Mouse (Mus musculus) stomach, embryonic 14.5 days (tissue): ENCODE measurements around the gene Tmem132c. TPM values are rescaled to one million over a fixed set of nuclear protein-coding genes. Genes with fewer than 3 reads are reported as not detected.

Experiments used
- ATAC-seq: fragments of 200-750 bp; cut with Nextera tagmentation; 2 replicates; pipeline ENCODE4 v1.8.0; 2017; ENCODE audit warnings: low read depth, moderate TSS enrichment; ENCODE audit not compliant: insufficient number of reproducible peaks, insufficient read depth, low FRiP score
- H3K27ac ChIP-seq: fragments of 300-500 bp; sonication (generic); 2 replicates; pipeline ENCODE4 v1.5.1; 2014; ENCODE audit warnings: mild to moderate bottlenecking, low read length, moderate library complexity, mixed read lengths
- H3K27me3 ChIP-seq: fragments of 300-500 bp; sonication (generic); 2 replicates; pipeline ENCODE4 v1.6.1; 2014; ENCODE audit warnings: low read length, control low read depth, mixed read lengths; ENCODE audit not compliant: control insufficient read depth, insufficient read depth
- H3K36me3 ChIP-seq: fragments of 300-500 bp; sonication (generic); 2 replicates; pipeline ENCODE4 v1.6.1; 2014; ENCODE audit warnings: mild to moderate bottlenecking, control low read depth, low read length, moderate library complexity, mixed read lengths; ENCODE audit not compliant: control insufficient read depth, insufficient read depth
- H3K4me1 ChIP-seq: fragments of 300-500 bp; sonication (generic); 2 replicates; pipeline ENCODE4 v1.6.1; 2014; ENCODE audit warnings: low read length, control low read depth, mixed read lengths; ENCODE audit not compliant: control insufficient read depth, insufficient read depth
- H3K4me2 ChIP-seq: fragments of 300-500 bp; sonication (generic); replicated peaks from 2 replicates; pipeline ENCODE4 v1.6.1; 2014; ENCODE audit warnings: low read depth, low read length, control low read depth
- H3K4me3 ChIP-seq: fragments of 300-500 bp; sonication (generic); 2 replicates; pipeline ENCODE4 v1.5.1; 2014; ENCODE audit warnings: low read depth, low read length, control low read depth
- H3K9ac ChIP-seq: fragments of 300-500 bp; sonication (generic); replicated peaks from 2 replicates; pipeline ENCODE4 v1.6.1; 2014; ENCODE audit warnings: low read depth, mild to moderate bottlenecking, control low read depth, low read length, moderate library complexity, mixed read lengths
- H3K9me3 ChIP-seq: fragments of 300-500 bp; sonication (generic); 2 replicates; pipeline ENCODE4 v1.6.1; 2016; ENCODE audit warnings: low read depth, low read length, control low read depth; ENCODE audit not compliant: control insufficient read depth
- WGBS: fragments of 180-500 bp; shearing (Covaris S2); extraction: QIAGEN DNeasy Blood & Tissue Kit; methylation state at CpG from one replicate; pipeline ENCODE4 v1.1.7; 2014; 5-methylcytosine and 5-hydroxymethylcytosine counted together
- polyA plus RNA-seq: library from polyadenylated mRNA; unstranded; fragments of >200 nt; fragmentation: Nextera tagmentation; extraction: Ambion mirVana; gene quantifications from 2 replicates; pipeline ENCODE4 v1.2.1, GENCODE M21; 2014

Gene Tmem132c
- polyA plus RNA-seq, 1 experiment from 2014 or later, result 1.8 TPM

- Histone ChIP-seq H3K9ac (no peak overlapping the region), H3K27ac (no peak overlapping the region), H3K36me3 (no peaks in the 10 kb centered on the region), H3K4me2 (no peak overlapping the region), H3K9me3 (no peaks in the 10 kb centered on the region), H3K27me3 (no peaks in the 10 kb centered on the region), H3K4me3 (no peak overlapping the region), H3K4me1 (peaks cover 7% of the 10 kb centered on the region; the same call in 1 of the 2 replicates)
- 32% methylated on average over 5 of the region's 5 CpGs for WGBS
- ATAC-seq, result no peak
These were observed 95.3 kb downstream of the Tmem132c start for GRCm38 (mm10) chr5:127336908-127337265.

GRCm38 (mm10) chr5:127339016-127339435 lies 97.4 kb downstream of the Tmem132c start:
- no peak overlapping the region for H3K4me3 ChIP-seq
- H3K9ac ChIP-seq, result no peak overlapping the region
- no peaks in the 10 kb centered on the region for H3K36me3 ChIP-seq
- H3K4me1 ChIP-seq, result peaks cover 7% of the 10 kb centered on the region; the same call in 1 of the 2 replicates
- no peak overlapping the region for H3K27ac ChIP-seq
- WGBS, result 15% methylated on average over 5 of the region's 5 CpGs
- ATAC-seq, result no peak
- no peaks in the 10 kb centered on the region for H3K9me3 ChIP-seq
- H3K4me2 ChIP-seq, result no peak overlapping the region
- H3K27me3 ChIP-seq, result no peaks in the 10 kb centered on the region

- ATAC-seq, result no peak
- H3K9me3 ChIP-seq, result no peaks in the 10 kb centered on the region
- H3K36me3 ChIP-seq, result no peaks in the 10 kb centered on the region
- WGBS, result 38% methylated on average over 3 of the region's 3 CpGs
- no peaks in the 10 kb centered on the region for H3K27me3 ChIP-seq
- no peak overlapping the region for H3K4me3 ChIP-seq
- no peak overlapping the region for H3K27ac ChIP-seq
- peaks cover 7% of the 10 kb centered on the region; the same call in 1 of the 2 replicates for H3K4me1 ChIP-seq
- H3K9ac ChIP-seq, result no peak overlapping the region
- H3K4me2 ChIP-seq, result no peak overlapping the region
These were observed 99.5 kb downstream of the Tmem132c start for GRCm38 (mm10) chr5:127341158-127341557.

GRCm38 (mm10) chr5:127344721-127345120 lies 103.1 kb downstream of the Tmem132c start:
- Histone ChIP-seq H3K27ac (no peak overlapping the region), H3K4me3 (no peak overlapping the region), H3K4me2 (no peak overlapping the region), H3K4me1 (no peaks in the 10 kb centered on the region), H3K36me3 (no peaks in the 10 kb centered on the region), H3K9me3 (no peaks in the 10 kb centered on the region), H3K9ac (no peak overlapping the region), H3K27me3 (no peaks in the 10 kb centered on the region)
- no peak for ATAC-seq
- WGBS, result 37% methylated on average over 2 of the region's 2 CpGs

- no peak for ATAC-seq
- no peak overlapping the region for H3K9ac ChIP-seq
- no peak overlapping the region for H3K27ac ChIP-seq
These were observed 104.8 kb downstream of the Tmem132c start for GRCm38 (mm10) chr5:127346364-127346763.

GRCm38 (mm10) chr5:127347053-127347748 lies 105.6 kb downstream of the Tmem132c start:
- Histone ChIP-seq H3K4me1 (no peaks in the 10 kb centered on the region), H3K27me3 (no peaks in the 10 kb centered on the region), H3K27ac (no peak overlapping the region), H3K9ac (no peak overlapping the region), H3K4me2 (no peak overlapping the region), H3K36me3 (no peaks in the 10 kb centered on the region), H3K9me3 (no peaks in the 10 kb centered on the region), H3K4me3 (no peak overlapping the region)
- ATAC-seq, result no peak
- WGBS, result 53% methylated on average over 12 of the region's 12 CpGs

More at GRCm38 (mm10) chr5:127346364-127346763, 104.8 kb downstream of the Tmem132c start:
- WGBS, result 94% methylated on average over 2 of the region's 2 CpGs
- Histone ChIP-seq H3K4me2 (no peak overlapping the region), H3K4me1 (no peaks in the 10 kb centered on the region), H3K9me3 (no peaks in the 10 kb centered on the region), H3K36me3 (no peaks in the 10 kb centered on the region), H3K4me3 (no peak overlapping the region), H3K27me3 (no peaks in the 10 kb centered on the region)

GRCm38 (mm10) chr5:127349221-127350065 lies 107.8 kb downstream of the Tmem132c start:
- WGBS, result 42% methylated on average over 9 of the region's 9 CpGs
- no peak for ATAC-seq
- Histone ChIP-seq H3K9ac (no peak overlapping the region), H3K27ac (no peak overlapping the region), H3K4me2 (no peak overlapping the region), H3K4me3 (no peak overlapping the region), H3K9me3 (no peaks in the 10 kb centered on the region), H3K4me1 (no peaks in the 10 kb centered on the region), H3K36me3 (no peaks in the 10 kb centered on the region), H3K27me3 (no peaks in the 10 kb centered on the region)

- Histone ChIP-seq H3K4me3 (no peak overlapping the region), H3K9ac (no peak overlapping the region), H3K4me1 (no peaks in the 10 kb centered on the region), H3K36me3 (no peaks in the 10 kb centered on the region), H3K9me3 (no peaks in the 10 kb centered on the region), H3K27me3 (no peaks in the 10 kb centered on the region), H3K4me2 (no peak overlapping the region), H3K27ac (no peak overlapping the region)
- ATAC-seq, result no peak
- WGBS, result 79% methylated on average over 2 of the region's 2 CpGs
These were observed 111.4 kb downstream of the Tmem132c start for GRCm38 (mm10) chr5:127353002-127353401.
